Mouse (Mus musculus) midbrain, postnatal 0 days (tissue): ENCODE data around the gene Atp6ap1l. TPM values are rescaled to one million over a fixed set of nuclear protein-coding genes. Genes with fewer than 3 reads are reported as not detected.

Source experiments
- ATAC-seq: fragments of 200-750 bp; cut with Nextera tagmentation; 2 replicates; pipeline ENCODE4 v1.8.0; 2017; ENCODE audit warnings: moderate number of reproducible peaks, mild to moderate bottlenecking, moderate TSS enrichment, moderate library complexity; ENCODE audit not compliant: low FRiP score
- DNase-seq: peaks from one replicate; pipeline ENCODE4 v3.0.0-alpha.2; 2015; ENCODE audit warnings: low spot score
- H3K27ac ChIP-seq: fragments of 300-500 bp; sonication (generic); 2 replicates; pipeline ENCODE4 v1.5.1; 2014; ENCODE audit warnings: low read depth, mild to moderate bottlenecking, low read length, mixed read lengths
- H3K27me3 ChIP-seq: fragments of 300-500 bp; sonication (generic); 2 replicates; pipeline ENCODE4 v1.6.1; 2014; ENCODE audit warnings: low read length, control low read depth, mixed read lengths; ENCODE audit not compliant: insufficient read depth
- H3K36me3 ChIP-seq: fragments of 300-500 bp; sonication (generic); 2 replicates; pipeline ENCODE4 v1.6.1; 2014; ENCODE audit warnings: low read length, control low read depth, mixed read lengths; ENCODE audit not compliant: insufficient read depth
- H3K4me1 ChIP-seq: fragments of 300-500 bp; sonication (generic); 2 replicates; pipeline ENCODE4 v1.6.1; 2014; ENCODE audit warnings: mild to moderate bottlenecking, control low read depth, antibody characterized with exemption, low read length, mixed read lengths; ENCODE audit not compliant: insufficient read depth
- H3K4me2 ChIP-seq: fragments of 300-500 bp; sonication (generic); 2 replicates; pipeline ENCODE4 v1.6.1; 2014; ENCODE audit warnings: low read depth, mild to moderate bottlenecking, low read length, mixed read lengths; ENCODE audit not compliant: poor library complexity, severe bottlenecking
- H3K4me3 ChIP-seq: fragments of 300-500 bp; sonication (generic); 2 replicates; pipeline ENCODE4 v1.5.1; 2014; ENCODE audit warnings: low read depth, mild to moderate bottlenecking, low read length, moderate library complexity
- H3K9ac ChIP-seq: fragments of 300-500 bp; sonication (generic); replicated peaks from 2 replicates; pipeline ENCODE4 v1.6.1; 2014; ENCODE audit warnings: mild to moderate bottlenecking, low read length, moderate library complexity, mixed read lengths; ENCODE audit not compliant: poor library complexity, severe bottlenecking
- H3K9me3 ChIP-seq: fragments of 300-500 bp; sonication (generic); 2 replicates; pipeline ENCODE4 v1.6.1; 2016; ENCODE audit warnings: low read length, control low read depth
- CTCF ChIP-seq: IDR thresholded peaks from 2 replicates; pipeline ENCODE4 v1.5.1; 2016; ENCODE audit warnings: antibody characterized with exemption, mild to moderate bottlenecking
- WGBS: fragments of 180-500 bp; shearing (Covaris S2); extraction: QIAGEN DNeasy Blood & Tissue Kit; methylation state at CpG from one replicate; pipeline ENCODE4 v1.1.7; 2014; 5-methylcytosine and 5-hydroxymethylcytosine counted together
- polyA plus RNA-seq: library from polyadenylated mRNA; unstranded; fragments of >200 nt; fragmentation: Nextera tagmentation; extraction: Ambion mirVana; gene quantifications from 2 replicates; pipeline ENCODE4 v1.2.1, GENCODE M21; 2015
- total RNA-seq: library from RNA; depleted of rRNA; stranded (reverse); fragments of >200 nt; gene quantifications from 2 replicates; pipeline ENCODE4 v1.2.3, GENCODE M21; 2014

The Atp6ap1l gene
- total and polyA plus RNA-seq, 2 experiments from 2014 or later = 0.38 to 0.72 TPM

DNA sequence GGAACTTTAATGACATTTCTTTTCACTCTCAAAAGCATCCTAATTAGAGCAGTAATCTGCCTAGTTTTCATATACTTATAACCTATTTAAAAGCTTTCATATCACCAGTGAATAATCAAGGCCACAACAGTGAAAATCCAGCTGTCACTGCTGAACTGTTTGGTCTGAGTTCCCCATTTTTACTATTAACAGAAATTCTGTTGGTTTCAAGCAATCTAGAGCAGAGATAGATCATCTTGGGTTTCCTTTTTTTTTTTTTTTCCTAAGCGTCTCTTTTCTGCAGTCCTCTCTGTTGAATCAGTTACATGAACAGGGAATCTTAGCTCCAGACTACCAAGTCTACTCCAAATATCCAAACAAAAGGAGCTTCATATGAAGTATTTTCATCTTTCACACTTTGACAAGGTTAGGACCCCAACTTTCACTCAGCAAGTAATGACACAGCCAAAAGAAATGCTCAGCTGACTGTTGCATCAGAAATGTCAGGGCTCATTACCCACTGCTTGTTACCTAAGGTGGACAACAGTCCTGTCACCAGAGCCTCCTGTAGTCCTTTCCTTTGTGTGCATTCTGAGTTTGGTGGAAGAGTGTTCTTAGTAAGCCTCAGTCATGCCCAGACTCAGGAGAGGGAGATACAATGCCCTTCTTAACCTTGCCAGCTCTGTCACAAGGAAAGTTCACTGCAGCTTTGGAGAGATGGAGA is 23.3 kb downstream of the Atp6ap1l start:
- Histone ChIP-seq H3K4me1 (no peaks in the 10 kb centered on the region), H3K27me3 (no peaks in the 10 kb centered on the region), H3K9ac (no peak overlapping the region), H3K9me3 (no peaks in the 10 kb centered on the region), H3K4me3 (no peak overlapping the region), H3K4me2 (no peak overlapping the region), H3K27ac (no peak overlapping the region), H3K36me3 (no peaks in the 10 kb centered on the region)
- DNase-seq (no peak), ATAC-seq (no peak)
- WGBS = 83% methylated on average over 1 of the region's 1 CpGs
- TF ChIP-seq CTCF = no peak

DNA sequence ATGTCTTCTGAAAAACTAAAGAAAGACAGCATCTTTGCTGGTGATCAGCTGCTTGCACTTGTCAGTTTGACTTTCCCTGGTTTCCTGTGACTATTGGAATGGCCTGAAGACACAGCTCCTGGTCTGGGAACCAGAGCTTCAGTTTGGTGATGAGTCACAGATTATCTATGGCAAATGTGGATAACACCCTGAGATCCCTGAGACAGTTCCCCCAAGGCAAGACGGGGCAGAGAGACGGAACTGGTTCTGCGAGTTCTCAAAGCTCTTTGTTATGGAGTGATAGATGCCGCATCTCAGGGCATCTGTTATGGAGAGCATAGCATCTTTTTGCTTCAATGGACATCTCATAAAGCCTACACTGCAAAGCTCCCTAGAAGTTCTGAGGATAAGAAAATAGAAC is 33.6 kb downstream of the Atp6ap1l start:
- no peak overlapping the region for H3K4me3 ChIP-seq
- H3K27me3 ChIP-seq = no peaks in the 10 kb centered on the region
- no peak overlapping the region for H3K4me2 ChIP-seq
- DNase-seq (no peak), ATAC-seq (no peak)
- no peaks in the 10 kb centered on the region for H3K9me3 ChIP-seq
- no peaks in the 10 kb centered on the region for H3K4me1 ChIP-seq
- no peaks in the 10 kb centered on the region for H3K36me3 ChIP-seq
- no peak overlapping the region for H3K27ac ChIP-seq
- TF ChIP-seq CTCF = no peak
- WGBS = 78% methylated on average over 4 of the region's 4 CpGs
- no peak overlapping the region for H3K9ac ChIP-seq

- ATAC-seq (no peak), DNase-seq (no peak)
- WGBS = 25% methylated on average over 4 of the region's 4 CpGs
- Histone ChIP-seq H3K36me3 (no peaks in the 10 kb centered on the region), H3K27ac (no peak overlapping the region), H3K27me3 (no peaks in the 10 kb centered on the region), H3K4me2 (no peak overlapping the region), H3K9me3 (no peaks in the 10 kb centered on the region), H3K4me1 (no peaks in the 10 kb centered on the region), H3K4me3 (no peak overlapping the region), H3K9ac (no peak overlapping the region)
- TF ChIP-seq CTCF = no peak
Observed at GRCm38 (mm10) chr13:90869157-90869556, 36.0 kb downstream of the Atp6ap1l start.

DNA sequence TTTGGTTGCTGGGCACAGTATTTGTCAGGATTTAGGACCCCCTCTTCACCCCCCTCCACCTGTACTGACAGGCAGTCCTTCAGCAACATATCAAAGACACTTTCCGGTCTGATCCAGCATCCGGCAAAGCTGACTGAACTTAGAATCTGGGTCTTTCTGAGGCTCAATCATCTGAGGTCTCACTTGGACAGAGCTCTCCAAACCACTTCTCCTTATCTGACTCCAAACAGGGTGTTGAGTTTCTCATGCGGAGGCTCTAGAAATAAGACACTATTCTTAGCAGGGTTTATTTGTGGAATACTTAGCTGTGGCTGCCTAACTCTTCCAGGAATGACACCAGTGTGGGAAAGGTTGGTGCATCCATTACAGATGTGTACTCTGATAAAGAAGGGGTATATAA is 43.0 kb downstream of the Atp6ap1l start:
- Histone ChIP-seq H3K9ac (no peak overlapping the region), H3K27ac (no peak overlapping the region), H3K36me3 (no peaks in the 10 kb centered on the region), H3K4me3 (no peak overlapping the region), H3K9me3 (no peaks in the 10 kb centered on the region), H3K4me2 (no peak overlapping the region), H3K27me3 (no peaks in the 10 kb centered on the region), H3K4me1 (no peaks in the 10 kb centered on the region)
- ATAC-seq = no peak
- 88% methylated on average over 3 of the region's 3 CpGs for WGBS
- no peak for DNase-seq
- TF ChIP-seq CTCF = no peak

DNA sequence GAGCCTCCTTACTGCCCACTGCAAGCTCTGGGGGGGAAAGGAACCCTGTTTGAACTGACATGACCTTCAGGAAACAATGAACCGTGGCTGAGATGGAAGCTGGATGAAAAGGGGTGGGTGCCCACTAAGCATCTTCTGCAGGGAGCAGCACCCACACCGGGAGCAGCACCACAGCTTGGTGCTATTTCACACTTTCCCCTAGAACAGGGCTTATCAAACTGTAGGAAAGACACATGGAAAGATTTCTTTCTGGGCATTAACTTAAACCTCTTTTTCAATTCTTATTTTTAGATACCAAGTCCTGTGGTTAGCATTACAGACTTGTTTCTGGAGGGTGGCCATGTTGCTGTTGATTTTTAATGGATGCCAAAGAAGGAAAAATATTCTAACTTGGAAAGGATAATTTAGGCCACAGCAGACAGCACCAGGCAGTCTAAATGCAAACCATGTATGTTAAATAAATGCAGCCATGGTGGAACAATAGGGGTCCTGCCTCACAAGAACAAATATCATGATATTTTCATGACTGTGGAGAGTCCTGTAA is 44.2 kb downstream of the Atp6ap1l start:
- no peaks in the 10 kb centered on the region for H3K27me3 ChIP-seq
- no peak for TF ChIP-seq CTCF
- no peaks in the 10 kb centered on the region for H3K9me3 ChIP-seq
- no peaks in the 10 kb centered on the region for H3K4me1 ChIP-seq
- H3K4me2 ChIP-seq = no peak overlapping the region
- H3K36me3 ChIP-seq = no peaks in the 10 kb centered on the region
- DNase-seq = no peak
- no peak overlapping the region for H3K4me3 ChIP-seq
- no peak for ATAC-seq
- no peak overlapping the region for H3K9ac ChIP-seq
- WGBS = 76% methylated on average over 2 of the region's 2 CpGs
- no peak overlapping the region for H3K27ac ChIP-seq

- Histone ChIP-seq H3K27ac (no peak overlapping the region), H3K9me3 (peaks cover 3% of the 10 kb centered on the region; the same call in 1 of the 2 replicates), H3K4me1 (no peaks in the 10 kb centered on the region), H3K4me3 (no peak overlapping the region), H3K36me3 (no peaks in the 10 kb centered on the region), H3K9ac (no peak overlapping the region), H3K27me3 (no peaks in the 10 kb centered on the region), H3K4me2 (no peak overlapping the region)
- ATAC-seq (no peak), DNase-seq (no peak)
- no peak for TF ChIP-seq CTCF
- WGBS = 74% methylated on average over 5 of the region's 5 CpGs
Observed at GRCm38 (mm10) chr13:90852727-90853630, 52.2 kb downstream of the Atp6ap1l start.
